Mouse (Mus musculus): ENCODE results near the gene Lrrc7.

- TF ChIP-seq HCFC1 (IDR thresholded peaks at IDR 0.05; ENCODE audit: low read depth, low read length) (no peak), IRF4 (IDR thresholded peaks at IDR 0.05; ENCODE audit: low read depth, low read length) (no peak), KAT2A (IDR thresholded peaks at IDR 0.05; ENCODE audit: insufficient replicate concordance, low read length) (no peak), ZMIZ1 (IDR thresholded peaks at IDR 0.05; ENCODE audit: low read depth, low read length) (no peak), MAFK (IDR thresholded peaks at IDR 0.05; ENCODE audit: insufficient replicate concordance, low read length) (no peak), JUND (conservative IDR thresholded peaks at IDR 0.05; ENCODE audit: low read depth, low read length) (no peak), TBP (conservative IDR thresholded peaks at IDR 0.05; ENCODE audit: low read depth, low read length) (no peak), EP300 (IDR thresholded peaks at IDR 0.05; ENCODE audit: low read length) (no peak), CTCF (conservative IDR thresholded peaks at IDR 0.05 in 1 of 2, IDR thresholded peaks at IDR 0.05 in 1 of 2; ENCODE audit: low read depth in 2 of 2, low read length in 2 of 2) (no peak), ZKSCAN1 (IDR thresholded peaks at IDR 0.05; ENCODE audit: borderline replicate concordance, low read depth, low read length) (no peak)
These were observed 7.7 kb downstream of the Lrrc7 start for GRCm38 (mm10) chr3:158554280-158554679.

Measured in CH12.LX (cell line).